Mouse (Mus musculus) right cerebral cortex, adult 18-20 months (tissue): Measurements from ENCODE around the gene Mllt10.
"Not testable (repeated sequence)": the region's sequence is repeated elsewhere in the genome, so short reads cannot be mapped to it uniquely, and the experiment has no call there.

Experiments
- DNase-seq: peaks from one replicate; pipeline ENCODE4 v3.0.0; 2022; ENCODE audit warnings: mixed read lengths

Mllt10 gene

DNA sequence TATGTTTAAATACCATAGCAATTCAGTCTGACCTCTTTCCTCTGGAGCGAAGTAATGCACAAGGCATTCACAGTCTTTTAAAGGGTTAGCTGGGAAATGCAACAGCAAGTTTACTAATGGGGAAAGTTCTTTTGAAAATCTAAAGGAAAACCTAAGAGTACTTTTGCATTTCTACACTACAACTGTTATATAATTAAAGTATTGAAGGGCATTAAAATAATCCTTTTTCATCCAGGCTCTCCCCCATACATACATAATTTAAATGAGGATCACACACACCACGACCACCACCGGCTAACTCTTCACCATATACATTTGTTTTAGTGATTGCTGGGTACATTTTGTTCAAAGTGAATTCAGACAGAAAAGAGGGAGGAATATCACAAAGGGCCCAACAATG lies 2.5 kb upstream of the Mllt10 start:
- no peak for DNase-seq

DNA sequence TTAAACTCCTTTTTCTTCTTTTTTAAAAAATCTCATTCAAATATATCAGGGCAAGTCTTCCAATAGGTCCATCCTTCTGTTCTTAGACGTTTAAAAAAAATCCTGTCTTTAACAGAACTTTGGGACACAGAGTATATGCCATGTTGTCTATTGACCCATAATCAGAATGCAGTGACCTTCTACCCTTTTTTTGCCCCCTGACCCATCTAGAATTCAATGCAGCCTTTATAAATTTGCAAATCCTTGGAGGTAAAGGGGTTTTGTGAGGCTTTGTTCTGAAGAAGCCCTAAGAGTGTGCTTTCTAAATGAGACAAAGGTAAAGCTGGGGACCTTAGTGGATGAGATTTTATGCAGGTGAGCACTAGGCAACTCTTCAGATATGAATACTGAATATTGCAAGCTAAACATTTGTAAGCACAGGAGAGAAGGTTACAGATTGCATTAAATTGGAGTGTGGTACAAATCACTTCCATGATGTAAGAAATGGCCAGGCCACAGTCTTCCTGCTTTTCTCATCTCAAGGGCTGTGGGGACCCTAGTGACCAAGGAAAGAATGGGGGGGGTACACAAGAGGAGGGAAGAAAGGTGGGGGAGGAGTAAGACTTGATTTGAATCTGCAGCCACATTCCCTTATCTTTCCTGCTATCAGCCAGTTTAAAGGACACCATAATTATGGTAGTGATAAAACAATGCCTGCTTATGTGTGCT lies 1.6 kb upstream of the Mllt10 start:
- DNase-seq, result no peak

DNA sequence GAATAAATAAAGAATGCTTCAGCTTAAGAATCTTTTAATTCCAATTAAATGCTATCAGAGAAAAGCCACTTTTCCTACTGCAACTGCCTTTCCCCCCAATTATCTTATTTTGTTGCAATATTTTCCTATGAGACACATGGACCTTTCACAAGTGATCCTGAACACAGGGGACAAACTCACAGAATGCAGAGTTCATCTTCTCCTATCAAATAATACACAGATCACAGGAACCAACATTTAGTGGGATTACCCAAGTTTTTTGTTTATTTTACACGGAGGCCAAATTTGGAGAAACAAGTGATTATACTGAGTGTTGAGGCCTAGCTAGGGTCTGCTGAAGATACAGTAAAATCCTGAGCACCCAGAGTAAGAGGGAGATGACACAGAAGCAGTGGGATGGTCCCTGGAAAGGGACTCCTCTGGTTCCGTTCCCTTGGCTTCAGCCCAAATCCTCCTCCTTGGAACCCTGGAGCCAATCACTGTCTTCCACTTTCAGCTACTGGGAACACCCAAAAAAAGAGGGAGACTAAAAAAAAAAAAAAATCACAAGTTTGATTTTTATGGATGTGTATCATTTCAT lies 996 bp upstream of the Mllt10 start:
- no peak for DNase-seq

DNA sequence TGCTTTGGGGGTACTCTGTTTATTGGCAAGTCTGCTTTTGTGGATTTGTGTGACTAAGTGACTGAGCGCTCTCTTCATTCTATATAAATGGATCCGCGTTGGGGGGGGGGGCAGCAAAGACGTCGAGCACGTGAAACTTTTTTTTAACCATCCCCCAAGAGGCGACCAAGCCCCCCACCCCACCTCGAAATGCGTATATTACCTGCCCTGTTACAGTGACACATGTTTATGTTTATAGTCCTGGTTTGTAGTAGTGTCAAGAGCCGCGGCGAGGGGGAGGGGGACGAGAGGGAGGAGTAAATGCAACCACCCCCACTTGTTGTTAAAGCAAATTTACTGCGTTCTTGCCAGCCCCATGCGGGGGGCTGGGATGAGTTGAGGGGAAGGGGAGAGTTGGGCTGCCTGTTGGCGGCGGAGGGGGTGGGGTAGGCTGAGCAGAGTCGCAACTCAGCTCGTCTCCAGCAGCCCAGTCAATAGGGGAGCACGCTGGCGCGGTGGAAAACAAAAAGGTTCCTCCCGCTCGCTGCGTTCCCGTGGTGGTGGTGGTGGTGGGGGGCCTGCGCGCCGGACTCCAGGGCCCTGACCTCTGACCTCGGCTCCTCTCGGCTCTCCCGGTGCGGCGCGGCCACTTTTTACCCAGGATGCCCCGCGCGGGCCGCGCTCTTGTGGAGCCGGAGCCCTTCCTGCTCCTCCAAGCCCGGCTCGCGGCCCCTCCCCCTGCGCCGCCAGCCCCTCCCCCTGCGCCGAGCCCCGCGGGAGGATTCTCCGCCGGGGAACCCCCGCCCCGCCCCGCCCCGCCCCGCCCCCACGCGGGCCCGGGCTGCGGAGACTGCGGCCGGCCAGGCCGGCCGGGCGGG lies 1.1 kb downstream of the Mllt10 start:
- peak; percentile 93 for DNase-seq

DNA sequence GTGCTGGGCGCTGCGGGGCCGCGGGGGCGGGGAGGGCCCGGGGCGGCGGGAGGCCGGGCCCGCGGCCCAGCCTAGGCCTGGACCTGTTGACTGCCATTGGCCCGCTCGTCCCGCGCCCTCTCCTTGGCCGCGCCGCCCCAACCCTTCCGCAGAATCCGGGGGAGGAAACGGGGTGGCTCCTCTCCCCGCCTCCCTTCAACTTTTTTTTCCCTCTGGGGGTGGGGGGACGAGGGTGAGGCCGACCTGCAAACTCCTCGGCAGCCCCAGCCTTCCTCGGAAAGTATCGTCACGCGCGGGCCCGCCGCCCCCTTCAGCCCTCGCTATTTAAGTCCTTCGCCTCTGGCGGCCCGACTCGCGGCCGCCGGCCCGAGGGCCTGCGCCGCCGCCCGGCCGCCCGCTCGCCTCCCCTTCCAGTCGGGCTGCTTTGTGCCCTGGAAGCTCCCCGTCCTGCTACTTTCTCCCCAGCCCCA lies 1.8 kb downstream of the Mllt10 start:
- DNase-seq, result peak; percentile 89

DNA sequence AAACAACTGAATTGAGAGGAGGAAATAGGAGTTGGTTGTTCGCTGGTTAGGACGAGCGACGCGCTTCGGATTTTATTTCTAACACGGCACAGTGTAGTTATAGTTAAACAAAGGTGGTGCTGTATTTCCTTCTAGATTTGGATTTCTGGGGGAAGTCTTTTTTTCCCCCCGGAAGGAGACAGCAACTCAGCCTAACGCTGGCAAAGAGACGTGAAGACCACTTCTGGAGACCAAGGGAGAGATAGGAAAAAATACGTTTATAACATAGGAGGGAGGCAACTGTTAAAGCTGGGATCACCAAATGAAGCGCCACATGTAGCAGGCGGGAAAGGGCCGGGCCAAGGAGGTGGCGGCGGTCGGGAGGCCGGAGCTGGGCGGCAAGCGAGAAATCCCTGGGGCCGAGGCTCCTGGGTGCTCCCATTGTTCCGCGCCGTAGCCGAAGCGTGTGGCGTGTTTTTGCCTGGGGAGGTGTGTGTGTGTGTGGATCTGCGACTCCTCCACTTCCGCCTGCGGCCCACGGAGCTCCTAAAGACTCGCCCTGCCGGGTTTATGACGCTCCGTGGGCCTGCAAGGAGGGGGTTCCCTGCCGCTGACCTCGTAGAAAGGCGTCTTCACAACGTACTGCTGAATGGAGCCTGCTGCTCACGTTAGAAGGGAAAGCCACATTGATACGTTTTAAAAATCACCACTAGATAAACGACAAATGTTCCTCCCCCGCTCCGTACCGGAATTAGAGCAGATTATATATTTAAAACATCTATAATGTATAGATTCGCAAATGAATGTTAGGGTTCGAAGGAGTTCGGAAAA lies 2.5 kb downstream of the Mllt10 start:
- DNase-seq, result peak; percentile 64

DNA sequence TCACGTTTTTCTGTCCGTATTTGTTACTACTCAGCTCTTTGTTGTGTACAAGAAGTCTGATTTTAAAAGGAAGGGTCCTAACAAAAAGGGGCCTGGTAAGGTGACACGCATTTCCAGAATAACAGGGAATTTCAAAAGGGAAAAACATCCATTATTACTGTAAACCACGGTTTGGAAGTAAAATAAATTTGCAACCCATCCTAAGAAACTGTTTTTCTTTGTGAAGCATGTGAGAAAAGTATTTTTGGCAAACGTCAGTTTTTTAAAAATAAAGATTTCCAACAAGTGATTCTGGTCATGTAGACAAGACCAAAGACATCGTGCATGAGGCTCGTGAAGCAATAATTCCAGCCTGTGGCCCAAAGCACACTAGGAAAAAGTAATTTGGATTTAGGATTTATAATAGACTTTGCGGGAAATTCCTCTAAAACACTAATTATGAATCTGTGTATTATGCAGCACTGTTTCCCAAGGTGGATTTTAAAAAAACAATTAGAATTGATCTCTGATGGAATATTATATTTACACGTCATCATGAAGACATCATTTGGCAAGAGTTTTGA lies 3.2 kb downstream of the Mllt10 start:
- no peak for DNase-seq

DNA sequence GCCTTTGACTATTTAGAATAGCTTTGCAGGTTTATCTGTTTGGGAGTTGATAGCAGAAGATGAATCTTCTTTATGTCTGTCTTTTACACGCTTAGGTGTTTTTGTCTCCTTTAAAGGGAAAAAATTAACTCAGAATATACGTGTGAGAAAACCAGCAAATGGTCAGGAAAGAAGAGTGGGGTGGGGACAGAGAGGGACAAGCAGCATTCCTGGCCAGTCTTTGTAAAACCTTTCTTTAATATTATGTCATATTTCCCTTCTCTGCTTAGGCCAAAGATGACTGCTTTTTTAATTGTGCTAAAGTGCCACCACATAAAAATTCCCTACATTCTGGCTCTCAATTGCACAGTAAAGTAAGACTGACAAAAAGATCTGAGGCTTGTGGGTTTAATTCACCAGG lies 4.0 kb downstream of the Mllt10 start:
- DNase-seq, result no peak

DNA sequence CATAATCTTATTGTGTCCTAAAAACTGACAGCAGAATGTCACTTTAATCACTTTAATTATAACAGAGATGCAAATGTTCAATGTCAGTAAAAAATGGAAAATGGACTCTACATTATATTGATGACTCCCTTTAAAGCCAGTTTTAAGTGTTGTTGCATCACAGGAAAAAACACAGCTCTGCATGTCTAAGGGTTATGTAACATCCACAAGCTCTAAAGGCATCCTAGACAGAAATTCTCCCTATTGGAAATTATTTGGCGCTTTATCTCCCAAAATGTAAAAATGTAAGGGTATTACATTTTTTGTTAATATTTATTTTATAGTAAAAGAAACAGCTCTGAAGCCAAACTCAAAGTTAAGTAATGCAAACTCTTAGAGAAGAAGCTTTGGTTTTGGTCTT lies 4.9 kb downstream of the Mllt10 start:
- no peak for DNase-seq

DNA sequence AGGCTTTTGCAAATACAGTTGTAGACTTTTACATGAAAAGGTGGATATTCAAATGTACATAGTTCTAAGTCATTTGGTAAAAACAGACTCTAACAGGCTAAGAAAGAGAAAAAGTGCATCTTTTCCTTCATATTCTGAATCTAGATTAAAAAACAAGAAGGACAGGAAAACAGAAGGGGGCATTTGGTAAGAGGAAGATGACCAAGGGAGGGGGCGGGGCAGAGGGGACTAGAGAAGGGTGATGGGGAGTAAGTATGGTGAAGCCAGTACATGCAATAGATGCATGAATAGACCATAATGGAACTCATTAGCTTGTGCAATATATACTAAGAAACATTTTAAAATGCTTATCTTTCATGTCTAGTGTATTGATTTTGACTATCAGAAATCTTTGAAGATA lies 5.4 kb downstream of the Mllt10 start:
- DNase-seq, result no peak

DNA sequence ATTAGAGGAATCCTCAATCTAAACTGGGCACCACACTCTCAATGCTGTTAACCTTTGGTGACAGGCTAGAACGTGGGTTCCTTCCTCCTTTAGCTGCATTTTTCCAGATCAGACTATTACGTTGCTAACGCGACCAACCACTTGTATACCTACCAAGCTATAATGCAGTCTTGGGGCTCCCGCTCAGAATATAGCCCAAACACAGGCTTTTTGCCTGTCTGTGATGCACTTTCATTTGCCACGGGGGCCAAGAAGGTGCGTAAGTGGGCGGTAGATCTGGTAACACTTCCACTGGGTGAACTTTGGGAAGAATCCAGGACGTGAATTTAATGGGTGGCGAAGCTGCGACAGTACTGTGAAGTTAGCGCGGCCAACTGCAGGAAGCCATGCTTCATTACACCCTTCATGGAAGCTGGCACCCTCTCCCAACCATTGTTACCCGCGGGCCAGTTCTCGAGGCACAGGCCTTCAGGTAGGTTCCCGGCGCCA lies 8.8 kb downstream of the Mllt10 start:
- DNase-seq, result peak; percentile 59

DNA sequence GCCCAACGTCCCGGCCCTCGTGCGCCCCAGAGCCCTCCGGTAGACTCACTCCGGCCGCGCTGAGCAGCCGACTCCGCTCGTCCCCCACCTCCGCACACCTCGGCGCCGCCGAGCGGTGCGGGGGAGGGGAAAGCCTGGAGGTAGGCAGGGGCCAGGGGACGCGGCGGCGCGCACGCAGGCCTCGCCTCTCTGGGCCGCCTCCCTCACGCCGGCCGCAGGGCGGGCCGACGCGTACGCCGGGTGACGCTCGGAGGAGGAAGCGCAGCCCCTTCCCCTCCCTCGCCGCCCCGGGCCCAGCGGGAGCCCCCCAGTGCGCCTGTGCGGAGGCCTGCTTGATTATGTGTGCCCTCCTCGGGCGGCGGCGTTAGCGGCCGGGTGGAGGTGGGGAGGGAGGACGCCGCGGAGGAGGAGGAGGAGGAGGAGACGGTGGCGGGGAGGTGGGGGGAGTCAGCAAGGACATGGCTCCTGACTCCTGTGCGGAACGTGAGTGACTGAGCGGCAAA lies 9.4 kb downstream of the Mllt10 start:
- peak; percentile 95 for DNase-seq

DNA sequence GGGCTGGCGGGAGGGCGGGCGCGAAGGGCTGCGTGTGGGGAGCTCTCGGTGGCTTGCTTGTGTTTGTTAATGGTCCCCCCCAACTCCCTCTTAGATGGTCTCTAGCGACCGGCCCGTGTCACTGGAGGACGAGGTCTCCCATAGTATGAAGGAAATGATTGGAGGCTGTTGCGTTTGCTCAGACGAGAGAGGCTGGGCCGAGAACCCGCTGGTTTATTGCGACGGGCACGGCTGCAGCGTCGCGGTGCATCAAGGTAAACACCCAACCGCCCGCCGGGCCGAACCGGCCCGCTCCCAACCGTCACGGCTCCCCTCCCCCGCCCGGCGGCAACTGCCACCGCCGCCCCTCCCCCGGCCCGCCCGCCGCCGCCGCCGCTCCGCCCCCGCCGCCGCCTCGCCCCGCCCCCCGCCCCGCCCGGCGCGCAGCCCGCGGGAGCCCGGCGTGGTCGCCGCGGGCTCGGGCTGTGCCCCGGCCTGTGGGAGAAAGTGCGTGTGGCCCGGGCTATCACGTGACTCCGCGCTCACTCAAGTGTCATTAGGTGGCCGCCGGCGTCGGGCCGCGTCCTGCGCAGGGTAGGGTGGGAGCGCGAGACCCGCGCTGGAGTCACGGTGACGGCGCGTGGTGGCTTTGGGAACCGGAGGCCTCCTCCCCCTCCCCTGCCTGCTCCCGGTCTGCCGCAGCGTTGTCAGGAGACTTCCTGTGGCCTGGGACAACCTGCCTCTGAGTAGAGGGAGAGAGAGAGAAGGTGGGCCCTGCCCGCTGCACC lies 10.1 kb downstream of the Mllt10 start:
- peak; percentile 63 for DNase-seq

DNA sequence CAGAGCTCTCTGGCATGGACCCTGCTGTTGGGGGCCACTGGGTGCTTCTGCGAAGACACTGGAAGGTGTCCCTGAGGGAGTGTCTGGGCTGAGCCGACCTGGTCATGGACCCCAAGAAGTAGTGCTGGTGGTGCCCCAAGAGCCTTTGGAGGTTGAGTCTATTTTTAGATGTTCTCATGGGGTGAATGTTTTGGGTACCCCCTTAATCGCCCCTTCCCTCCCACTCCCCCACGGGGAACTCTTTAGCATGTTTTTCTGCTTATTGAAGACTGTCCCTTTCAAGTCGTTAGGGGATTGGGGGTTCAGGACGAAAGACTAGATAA lies 10.6 kb downstream of the Mllt10 start:
- no peak for DNase-seq

DNA sequence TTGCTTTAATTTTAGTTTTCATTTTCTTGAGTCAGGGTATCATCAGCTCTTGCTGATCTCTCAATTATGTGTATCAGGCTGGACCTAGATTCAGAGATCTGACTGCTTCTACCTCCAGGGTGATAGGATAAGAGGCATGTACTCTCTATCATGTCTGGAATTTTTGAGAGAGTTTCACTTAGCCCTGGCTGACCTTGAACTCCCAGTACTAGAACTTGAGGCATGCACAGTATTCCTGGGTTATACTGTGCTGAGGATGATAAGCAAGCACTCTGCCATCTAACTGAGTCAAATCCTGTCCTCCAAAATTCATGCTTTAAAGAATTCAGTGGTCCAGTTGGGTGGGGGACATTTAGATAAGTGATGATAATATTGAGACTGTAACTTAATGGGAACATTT lies 11.4 kb downstream of the Mllt10 start:
- no peak for DNase-seq

DNA sequence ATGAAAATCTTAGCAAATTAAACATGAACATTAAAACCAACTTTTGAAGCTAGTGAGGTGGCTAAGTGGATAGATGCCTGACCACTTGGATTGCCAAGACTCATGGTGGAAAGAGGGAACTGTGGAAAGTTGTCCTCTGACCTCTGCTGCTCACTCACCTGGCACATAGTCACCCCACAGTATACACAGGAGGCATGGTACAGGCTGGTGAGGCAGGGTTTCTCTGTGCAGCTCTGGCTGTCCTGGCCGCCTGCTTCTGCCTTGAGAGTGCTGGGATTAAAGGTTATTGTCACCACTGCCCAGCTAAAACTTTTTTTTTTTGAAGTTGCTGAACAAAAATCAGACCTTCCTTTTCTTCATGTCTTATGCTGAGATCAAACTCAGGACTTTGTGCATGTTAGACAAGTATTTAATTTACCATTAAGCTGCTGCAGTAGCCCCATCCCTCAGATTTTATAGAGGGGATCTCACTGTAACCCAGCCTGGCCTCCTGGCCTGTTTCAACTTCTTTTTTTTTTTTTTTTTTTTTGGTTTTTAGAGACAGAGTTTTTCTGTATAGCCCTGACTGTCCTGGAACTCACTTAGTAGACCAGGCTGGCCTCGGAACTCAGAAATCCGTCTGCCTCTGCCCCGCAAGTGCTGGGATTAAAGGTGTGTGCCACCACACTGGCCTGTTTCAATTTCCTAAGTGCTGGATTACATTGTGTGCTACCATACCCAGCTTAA lies 13.2 kb downstream of the Mllt10 start:
- no peak for DNase-seq

DNA sequence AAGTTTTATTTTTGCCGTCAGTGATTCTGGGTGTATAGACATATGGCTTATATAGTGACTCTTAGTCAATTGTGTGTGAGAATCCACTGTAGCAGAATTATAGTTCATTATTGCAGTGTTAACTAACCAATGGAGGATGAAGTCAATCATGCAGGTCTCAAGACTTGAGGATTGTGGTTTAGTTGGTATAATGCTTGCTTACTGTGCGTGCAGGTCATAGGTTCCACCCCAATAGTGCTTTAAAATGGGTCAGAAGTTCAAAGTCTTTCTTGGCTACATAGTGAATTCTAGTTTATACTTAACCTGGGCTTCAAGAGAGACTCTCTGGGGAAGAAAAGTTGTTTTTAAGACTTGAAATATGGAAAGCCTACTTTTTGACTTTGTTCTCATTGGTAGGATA lies 16.9 kb downstream of the Mllt10 start:
- no peak for DNase-seq

DNA sequence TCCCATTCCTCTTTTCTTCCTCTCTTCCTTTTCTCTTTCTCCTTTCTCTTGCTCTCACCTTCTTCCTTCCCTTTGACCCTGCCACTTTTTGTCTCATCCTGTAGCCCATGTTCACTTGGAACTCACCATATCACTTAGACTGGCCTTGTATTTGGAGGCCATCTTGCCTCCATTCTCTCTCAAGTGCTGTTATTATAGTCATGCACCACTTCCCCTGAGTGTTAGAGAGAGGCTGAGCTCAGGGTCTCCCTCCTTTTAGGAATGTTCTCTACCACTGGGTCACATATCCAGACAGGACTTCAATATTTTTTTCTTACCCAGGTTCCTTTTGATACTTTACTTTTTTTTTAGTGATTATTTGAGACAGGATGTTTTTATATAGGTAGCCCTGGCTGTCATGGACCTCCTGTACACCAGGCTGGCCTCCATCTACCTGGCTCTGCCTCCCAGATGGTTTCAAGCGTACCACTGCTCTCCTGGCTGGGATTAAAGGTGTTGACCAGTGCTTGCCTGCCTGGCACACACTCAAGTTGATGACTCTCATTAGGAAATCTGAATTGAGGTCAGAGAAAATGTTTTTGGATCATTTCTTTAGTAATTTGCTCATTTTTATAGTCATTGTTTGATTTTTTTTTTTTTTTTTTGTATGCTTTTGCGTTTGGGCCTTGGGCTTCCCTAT lies 25.3 kb downstream of the Mllt10 start:
- DNase-seq, result no peak

DNA sequence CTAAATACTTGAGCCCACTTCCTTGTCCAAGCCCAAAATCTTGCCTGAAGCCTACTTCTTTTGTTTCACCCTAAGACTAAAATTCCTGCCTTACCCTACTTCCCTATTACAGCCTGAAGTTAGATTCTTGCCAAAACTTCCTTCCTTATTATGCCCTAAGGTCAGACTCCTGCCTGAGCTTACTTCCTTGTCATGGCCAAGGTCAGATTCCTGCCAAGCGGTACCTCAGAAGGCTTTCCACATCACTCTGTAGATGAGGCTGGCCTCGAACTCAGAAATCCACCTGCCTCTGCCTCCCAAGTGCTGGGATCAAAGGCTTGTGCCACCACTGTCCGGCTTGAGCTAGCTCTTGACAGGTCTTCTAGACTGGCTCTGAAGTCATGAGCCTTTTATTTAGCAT lies 32.7 kb downstream of the Mllt10 start:
- not testable (repeated sequence) for DNase-seq

DNA sequence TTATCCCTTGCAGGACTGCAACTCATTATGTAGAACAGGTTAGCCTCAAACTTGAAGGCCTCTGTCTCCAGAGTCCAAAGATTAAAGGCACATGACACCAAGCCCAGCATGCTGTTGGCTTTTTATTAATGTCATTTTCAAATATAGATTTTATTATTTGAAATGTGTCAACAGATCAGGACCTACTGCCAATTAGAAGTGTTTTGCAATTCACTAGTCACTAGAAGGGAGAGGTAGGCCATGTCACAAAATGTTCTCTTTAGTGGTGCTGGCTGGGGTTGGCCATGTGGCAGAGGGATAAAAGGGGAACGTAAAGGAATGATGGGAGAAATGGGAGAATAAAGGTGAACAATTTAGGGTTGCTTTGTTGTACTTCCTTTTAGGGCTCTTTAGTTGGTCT lies 38.8 kb downstream of the Mllt10 start:
- no peak for DNase-seq
